Mouse (Mus musculus): ENCODE measurements around the gene Gm9745. TPM values are rescaled to one million over a fixed set of nuclear protein-coding genes. Genes with fewer than 3 reads are reported as not detected.
"Not testable (repeated sequence)": the region's sequence is repeated elsewhere in the genome, so short reads cannot be mapped to it uniquely, and the experiment has no call there.

The Gm9745 gene
- polyA plus RNA-seq (2015; fragmentation: Nextera tagmentation; extraction: Ambion mirVana) = not detected in 2 replicates

GRCm38 (mm10) chr13:8948131-8948530 lies at the start of gene Gm9745:
TSS of gene Gm9745 (minus strand) at chr13:8948231.
- H3K4me1 ChIP-seq (replicated peaks); ATAC-seq; H3K4me3 ChIP-seq (replicated peaks); H3K27me3 ChIP-seq; H3K27ac ChIP-seq; H3K9me3 ChIP-seq; H3K36me3 ChIP-seq; H3K4me2 ChIP-seq (replicated peaks); H3K9ac ChIP-seq (replicated peaks): not testable (repeated sequence)

DNA sequence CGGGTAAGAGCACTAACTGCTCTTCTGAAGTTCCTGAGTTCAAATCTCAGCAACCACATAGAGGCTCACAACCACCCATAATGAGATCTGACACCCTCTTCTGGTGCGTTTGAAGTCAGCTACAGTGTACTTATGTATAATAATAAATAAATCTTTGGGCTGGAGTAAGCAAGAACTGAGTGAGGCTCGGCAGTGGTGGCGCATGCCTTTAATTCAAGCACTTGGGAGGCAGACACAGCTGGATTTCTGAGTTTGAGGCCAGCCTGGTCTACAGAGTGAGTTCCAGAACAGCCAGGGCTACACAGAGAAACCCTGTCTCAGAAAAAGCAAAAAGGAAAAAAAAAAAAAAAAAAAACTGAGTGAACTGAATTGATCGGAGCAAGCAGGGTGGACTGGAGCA lies 49.2 kb upstream of the Gm9745 start:
- H3K36me3 ChIP-seq; H3K27ac ChIP-seq; H3K9ac ChIP-seq (replicated peaks); H3K4me3 ChIP-seq (replicated peaks); H3K4me2 ChIP-seq (replicated peaks); H3K27me3 ChIP-seq; ATAC-seq; H3K9me3 ChIP-seq: not testable (repeated sequence)
- 87% methylated on average over 5 of the region's 5 CpGs for WGBS
- peaks cover 21% of the 10 kb centered on the region for H3K4me1 ChIP-seq (replicated peaks)

- WGBS = under 1% methylated on average over 51 of the region's 51 CpGs
- no peaks in the 10 kb centered on the region for H3K9me3 ChIP-seq
Observed at GRCm38 (mm10) chr13:8995990-8996786, 48.2 kb upstream of the Gm9745 start, which contains the start of gene Gtpbp4. TSS of gene Gtpbp4 (minus strand) at chr13:8996083.

DNA sequence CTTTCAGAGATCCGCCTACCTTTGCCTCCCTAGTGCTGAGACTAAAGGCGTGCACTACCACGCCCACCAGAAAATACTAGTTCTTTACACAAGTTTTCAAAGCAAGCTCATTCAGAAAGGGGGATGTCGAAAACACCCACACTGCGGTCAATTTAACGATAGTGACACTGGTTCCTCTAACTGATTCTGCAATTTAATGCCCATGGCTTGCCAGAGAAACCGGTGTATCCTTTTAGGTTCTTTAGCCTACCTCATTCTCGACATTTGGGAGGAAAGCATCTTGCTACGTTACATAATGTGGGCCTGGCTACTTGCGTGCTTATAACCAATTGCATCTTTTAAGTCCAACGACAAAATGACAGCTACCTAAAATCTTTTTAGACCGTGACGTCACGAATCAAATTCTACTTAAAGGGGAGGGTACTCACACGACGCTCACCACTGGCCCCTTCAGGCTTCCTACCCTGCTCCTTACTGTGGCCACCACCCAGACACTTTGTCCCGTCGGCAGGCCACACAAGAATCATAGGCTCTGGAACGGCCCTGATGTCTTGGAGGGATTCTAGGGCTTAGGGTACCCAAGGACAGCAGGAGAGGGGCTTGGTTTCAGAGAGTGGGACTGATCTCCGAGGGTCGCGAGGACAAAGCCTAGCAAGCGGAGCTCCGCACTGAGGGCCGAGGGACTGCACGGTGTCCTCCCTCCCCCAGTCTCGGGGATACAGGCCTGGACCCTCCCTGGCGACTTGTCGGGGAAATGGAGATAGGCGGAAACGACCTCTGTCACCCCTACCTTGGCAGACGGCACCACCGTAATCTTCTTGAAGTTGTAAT lies 47.3 kb upstream of the Gm9745 start:
- 4% methylated on average over 33 of the region's 33 CpGs for WGBS

More at GRCm38 (mm10) chr13:8995990-8996786, 48.2 kb upstream of the Gm9745 start, which contains the start of gene Gtpbp4:
- Histone ChIP-seq H3K27me3 (no peaks in the 10 kb centered on the region), H3K4me3 (replicated peaks) (peak within 1 kb of the TSS; percentile 96), H3K4me2 (replicated peaks) (peak within 1 kb of the TSS; percentile 93), H3K4me1 (replicated peaks) (peaks cover 21% of the 10 kb centered on the region), H3K27ac (peak within 1 kb of the TSS; percentile 79), H3K36me3 (peaks cover 8% of the 10 kb centered on the region; the same call in 1 of the 2 replicates), H3K9ac (replicated peaks) (peak within 1 kb of the TSS; percentile 86)
- peak; percentile 99 for ATAC-seq

DNA sequence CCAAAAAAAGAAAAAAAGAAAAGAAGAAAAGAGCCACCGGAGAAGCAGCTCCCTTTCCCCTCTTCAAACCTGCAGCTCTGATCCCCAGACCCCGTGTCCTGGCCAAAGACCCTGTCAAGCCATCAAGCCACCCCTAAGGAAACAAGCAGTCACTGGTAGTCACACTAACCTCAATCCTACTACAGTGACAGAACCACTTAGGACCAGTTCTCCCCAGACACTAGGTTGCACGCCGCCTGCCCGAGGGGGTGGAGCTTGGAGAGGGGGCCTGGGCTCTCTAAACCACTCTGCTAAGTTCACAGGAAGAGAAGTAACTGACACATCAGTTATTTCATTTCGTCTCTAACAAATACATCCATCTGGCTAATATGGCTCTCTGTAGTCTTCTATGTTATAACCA lies 44.2 kb upstream of the Gm9745 start:
- no peak overlapping the region for H3K27ac ChIP-seq
- H3K4me1 ChIP-seq (replicated peaks) = peaks cover 21% of the 10 kb centered on the region
- H3K27me3 ChIP-seq = no peaks in the 10 kb centered on the region
- H3K4me3 ChIP-seq (replicated peaks) = no peak overlapping the region
- no peaks in the 10 kb centered on the region for H3K9me3 ChIP-seq
- no peak overlapping the region for H3K9ac ChIP-seq (replicated peaks)
- H3K36me3 ChIP-seq = peaks cover 43% of the 10 kb centered on the region
- WGBS = 97% methylated on average over 6 of the region's 6 CpGs
- no peak overlapping the region for H3K4me2 ChIP-seq (replicated peaks)
- ATAC-seq = no peak

More for the DNA sequence above, 47.3 kb upstream of the Gm9745 start:
- H3K9me3 ChIP-seq = no peaks in the 10 kb centered on the region
- ATAC-seq = no peak; the same call in 1 of the 2 replicates
- H3K4me2 ChIP-seq (replicated peaks) = peak overlapping the region; percentile 93
- peak overlapping the region; percentile 96 for H3K4me3 ChIP-seq (replicated peaks)
- no peaks in the 10 kb centered on the region for H3K27me3 ChIP-seq
- H3K36me3 ChIP-seq = peaks cover 13% of the 10 kb centered on the region
- peaks cover 21% of the 10 kb centered on the region for H3K4me1 ChIP-seq (replicated peaks)
- peak overlapping the region; percentile 86 for H3K9ac ChIP-seq (replicated peaks)
- H3K27ac ChIP-seq = peak overlapping the region; percentile 64

GRCm38 (mm10) chr13:8972972-8973371 lies 24.9 kb upstream of the Gm9745 start:
- Histone ChIP-seq H3K27ac (no peak overlapping the region), H3K4me3 (replicated peaks) (no peak overlapping the region), H3K4me1 (replicated peaks) (no peaks in the 10 kb centered on the region), H3K27me3 (no peaks in the 10 kb centered on the region), H3K36me3 (peaks cover 85% of the 10 kb centered on the region), H3K4me2 (replicated peaks) (no peak overlapping the region), H3K9ac (replicated peaks) (no peak overlapping the region), H3K9me3 (no peaks in the 10 kb centered on the region)
- WGBS = 100% methylated on average over 3 of the region's 3 CpGs
- no peak for ATAC-seq

DNA sequence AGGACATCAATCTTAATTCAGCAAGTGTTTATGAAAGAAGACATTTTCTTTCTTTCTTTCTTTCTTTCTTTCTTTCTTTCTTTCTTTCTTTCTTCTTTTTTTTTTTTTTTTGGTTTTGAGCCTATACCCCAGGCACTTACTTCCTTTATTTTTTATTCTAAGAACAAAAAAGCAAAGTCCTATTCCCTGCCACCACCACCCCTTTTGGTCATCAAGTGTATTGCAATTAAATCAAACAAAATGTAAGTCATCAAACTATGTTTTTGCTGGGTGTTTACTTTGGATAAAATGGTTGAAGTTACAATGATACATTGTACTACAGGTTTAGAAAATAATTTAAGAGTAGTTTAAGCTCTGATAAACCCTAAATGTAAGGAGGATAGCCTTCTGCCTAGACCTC lies 24.3 kb upstream of the Gm9745 start:
- no peak overlapping the region for H3K4me2 ChIP-seq (replicated peaks)
- H3K4me3 ChIP-seq (replicated peaks) = no peak overlapping the region
- no peaks in the 10 kb centered on the region for H3K27me3 ChIP-seq
- H3K9me3 ChIP-seq = no peaks in the 10 kb centered on the region
- no peak overlapping the region for H3K27ac ChIP-seq
- H3K9ac ChIP-seq (replicated peaks) = no peak overlapping the region
- no peak for ATAC-seq
- no peaks in the 10 kb centered on the region for H3K4me1 ChIP-seq (replicated peaks)
- H3K36me3 ChIP-seq = peaks cover 82% of the 10 kb centered on the region

DNA sequence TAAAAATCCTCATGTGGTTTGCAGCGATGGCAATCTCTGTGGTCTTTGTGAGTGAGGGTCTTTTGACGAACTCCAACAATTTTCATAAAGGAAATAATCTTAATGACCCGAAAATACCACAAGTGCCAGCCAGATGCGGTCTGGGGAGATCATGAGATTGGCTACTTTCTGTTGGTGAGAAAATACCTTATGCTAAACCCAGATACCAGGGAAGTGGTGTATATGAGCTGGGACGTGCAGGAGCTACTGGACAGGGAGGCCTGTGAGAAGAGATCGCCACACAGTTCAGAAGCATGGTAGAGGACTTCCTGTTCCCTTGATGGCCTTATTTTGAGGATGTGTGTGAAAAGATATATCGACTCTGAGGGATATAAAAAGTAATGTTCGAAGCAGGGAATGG lies 19.7 kb upstream of the Gm9745 start:
- H3K27me3 ChIP-seq = no peaks in the 10 kb centered on the region
- no peak overlapping the region for H3K4me3 ChIP-seq (replicated peaks)
- H3K4me1 ChIP-seq (replicated peaks) = no peaks in the 10 kb centered on the region
- no peak for ATAC-seq
- no peak overlapping the region for H3K27ac ChIP-seq
- H3K4me2 ChIP-seq (replicated peaks) = no peak overlapping the region
- no peak overlapping the region for H3K9ac ChIP-seq (replicated peaks)
- WGBS = 93% methylated on average over 8 of the region's 8 CpGs
- H3K36me3 ChIP-seq = peaks cover 45% of the 10 kb centered on the region
- no peaks in the 10 kb centered on the region for H3K9me3 ChIP-seq

DNA sequence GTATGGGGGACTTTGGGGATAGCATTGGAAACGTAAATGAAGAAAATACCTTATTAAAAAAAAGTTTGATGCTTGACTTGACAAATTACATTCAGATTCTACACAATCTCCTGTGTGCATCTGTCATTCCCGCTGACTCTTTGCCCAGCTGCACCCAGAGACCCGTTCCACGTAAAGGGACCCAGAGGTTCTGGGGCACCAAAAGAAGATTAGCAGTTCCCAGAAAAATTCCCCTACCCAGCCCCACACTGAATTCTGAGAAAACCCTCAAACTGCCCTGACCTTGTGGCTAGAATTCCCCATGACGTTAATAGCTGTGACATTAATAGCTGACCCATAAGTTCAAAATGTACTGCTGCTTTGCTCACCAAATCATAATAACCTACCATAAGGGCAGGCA lies 17.2 kb upstream of the Gm9745 start:
- Histone ChIP-seq H3K9me3 (no peaks in the 10 kb centered on the region), H3K27me3 (no peaks in the 10 kb centered on the region), H3K9ac (replicated peaks) (no peak overlapping the region), H3K27ac (no peak overlapping the region), H3K4me1 (replicated peaks) (no peaks in the 10 kb centered on the region), H3K4me2 (replicated peaks) (no peak overlapping the region), H3K36me3 (peaks cover 30% of the 10 kb centered on the region), H3K4me3 (replicated peaks) (no peak overlapping the region)
- no peak for ATAC-seq
- 97% methylated on average over 5 of the region's 5 CpGs for WGBS

DNA sequence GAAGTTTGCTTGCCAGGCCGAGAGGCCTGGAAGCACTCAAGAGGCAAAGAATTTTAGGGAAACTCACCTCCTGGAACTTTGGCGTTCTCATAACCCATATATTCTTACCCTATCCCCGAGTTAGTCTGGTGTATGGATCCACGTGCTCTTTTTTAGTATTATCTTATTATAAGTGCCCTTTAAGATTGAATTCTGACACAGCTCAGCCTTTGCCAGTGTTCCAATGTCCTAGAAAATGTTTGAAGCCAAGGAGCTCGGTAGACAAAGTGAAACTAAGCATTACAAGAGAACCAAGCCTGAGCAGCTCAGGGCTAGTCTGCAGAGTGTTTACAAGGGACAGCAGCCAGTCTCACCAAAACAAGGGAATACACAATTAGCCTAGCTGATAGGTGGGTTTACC lies 14.2 kb upstream of the Gm9745 start:
- 38% methylated on average over 5 of the region's 5 CpGs for WGBS
- H3K9me3 ChIP-seq; H3K27ac ChIP-seq; H3K27me3 ChIP-seq; H3K9ac ChIP-seq (replicated peaks); ATAC-seq; H3K4me3 ChIP-seq (replicated peaks); H3K4me2 ChIP-seq (replicated peaks); H3K36me3 ChIP-seq; H3K4me1 ChIP-seq (replicated peaks): not testable (repeated sequence)

- 69% methylated on average over 3 of the region's 3 CpGs for WGBS
- H3K9ac ChIP-seq (replicated peaks); ATAC-seq: not testable (repeated sequence)
Observed at GRCm38 (mm10) chr13:8961128-8961888, 13.3 kb upstream of the Gm9745 start.

DNA sequence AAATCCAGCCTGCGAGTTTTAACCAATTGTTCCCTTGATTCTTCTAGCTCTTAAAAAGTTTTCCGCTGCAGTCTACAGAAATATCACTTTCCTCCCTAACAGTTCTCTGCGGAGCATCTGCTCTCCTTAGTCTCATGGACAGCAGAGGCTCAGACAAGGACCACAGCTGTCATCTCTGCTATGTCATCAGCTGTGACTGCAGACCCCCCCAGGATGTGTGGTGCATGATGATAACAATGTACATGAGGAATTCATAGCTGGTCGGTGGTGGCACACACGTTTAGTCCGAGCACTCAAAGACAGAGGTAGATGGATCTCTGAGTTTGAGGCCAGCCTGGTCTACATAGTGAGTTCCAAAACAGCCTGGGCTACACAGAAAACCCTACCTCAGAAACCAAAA lies 11.5 kb upstream of the Gm9745 start:
- 91% methylated on average over 6 of the region's 6 CpGs for WGBS
- H3K27me3 ChIP-seq; H3K4me1 ChIP-seq (replicated peaks); H3K36me3 ChIP-seq; H3K27ac ChIP-seq; H3K4me2 ChIP-seq (replicated peaks); ATAC-seq; H3K4me3 ChIP-seq (replicated peaks); H3K9ac ChIP-seq (replicated peaks); H3K9me3 ChIP-seq: not testable (repeated sequence)

More at GRCm38 (mm10) chr13:8961128-8961888, 13.3 kb upstream of the Gm9745 start:
- H3K4me1 ChIP-seq (replicated peaks); H3K27me3 ChIP-seq; H3K9me3 ChIP-seq; H3K4me2 ChIP-seq (replicated peaks); H3K27ac ChIP-seq; H3K36me3 ChIP-seq; H3K4me3 ChIP-seq (replicated peaks): not testable (repeated sequence)
